Mouse (Mus musculus) limb, embryonic 11.5 days (tissue): Measurements from ENCODE around the gene Arhgef7. TPM values are rescaled to one million over a fixed set of nuclear protein-coding genes. Genes with fewer than 3 reads are reported as not detected.

Experiments used
- ATAC-seq: fragments of 200-750 bp; cut with Nextera tagmentation; 2 replicates; pipeline ENCODE4 v1.8.0; 2017; ENCODE audit warnings: low read depth; ENCODE audit not compliant: insufficient number of reproducible peaks, low FRiP score, low TSS enrichment
- DNase-seq: peaks from one replicate; pipeline ENCODE4 v3.0.0-alpha.2; 2015; ENCODE audit warnings: low spot score
- H3K27ac ChIP-seq: fragments of 300-500 bp; sonication (generic); replicated peaks from 2 replicates; pipeline ENCODE4 v1.5.1; 2014; ENCODE audit warnings: low read depth, mild to moderate bottlenecking, low read length
- H3K27me3 ChIP-seq: fragments of 300-500 bp; sonication (generic); 2 replicates; pipeline ENCODE4 v1.6.1; 2014; ENCODE audit warnings: mild to moderate bottlenecking, low read length, mixed read lengths; ENCODE audit not compliant: control insufficient read depth, insufficient read depth
- H3K36me3 ChIP-seq: fragments of 300-500 bp; sonication (generic); 2 replicates; pipeline ENCODE4 v1.6.1; 2014; ENCODE audit warnings: mild to moderate bottlenecking, low read length, moderate library complexity, mixed read lengths; ENCODE audit not compliant: control insufficient read depth, insufficient read depth
- H3K4me1 ChIP-seq: fragments of 300-500 bp; sonication (generic); 2 replicates; pipeline ENCODE4 v1.6.1; 2014; ENCODE audit warnings: low read length, mixed read lengths; ENCODE audit not compliant: control insufficient read depth, insufficient read depth
- H3K4me2 ChIP-seq: fragments of 300-500 bp; sonication (generic); 2 replicates; pipeline ENCODE4 v1.6.1; 2014; ENCODE audit warnings: low read depth, mild to moderate bottlenecking, moderate library complexity; ENCODE audit not compliant: severe bottlenecking
- H3K4me3 ChIP-seq: fragments of 300-500 bp; sonication (generic); 2 replicates; pipeline ENCODE4 v1.5.1; 2014; ENCODE audit warnings: low read depth, low read length
- H3K9ac ChIP-seq: fragments of 300-500 bp; sonication (generic); 2 replicates; pipeline ENCODE4 v1.6.1; 2014; ENCODE audit warnings: mild to moderate bottlenecking, low read length
- H3K9me3 ChIP-seq: fragments of 300-500 bp; sonication (generic); 2 replicates; pipeline ENCODE4 v1.6.1; 2016; ENCODE audit warnings: low read length; ENCODE audit not compliant: control insufficient read depth
- WGBS: fragments of 180-500 bp; shearing (Covaris S2); extraction: QIAGEN DNeasy Blood & Tissue Kit; methylation state at CpG from one replicate; pipeline ENCODE4 v1.1.7; 2014; 5-methylcytosine and 5-hydroxymethylcytosine counted together
- polyA plus RNA-seq: library from polyadenylated mRNA; unstranded; fragments of >200 nt; fragmentation: Nextera tagmentation; extraction: Ambion mirVana; gene quantifications from 2 replicates; pipeline ENCODE4 v1.2.1, GENCODE M21; 2014

Gene Arhgef7
- polyA plus RNA-seq, 1 experiment from 2014 or later, result 52.0 TPM

- no peak overlapping the region for H3K27ac ChIP-seq
- DNase-seq, result no peak
- no peaks in the 10 kb centered on the region for H3K27me3 ChIP-seq
- no peaks in the 10 kb centered on the region for H3K9me3 ChIP-seq
- WGBS, result 93% methylated on average over 10 of the region's 10 CpGs
- no peak overlapping the region for H3K9ac ChIP-seq
- H3K36me3 ChIP-seq, result peaks cover 15% of the 10 kb centered on the region
- no peak overlapping the region for H3K4me3 ChIP-seq
- H3K4me2 ChIP-seq, result no peak overlapping the region
- H3K4me1 ChIP-seq, result no peaks in the 10 kb centered on the region
- no peak for ATAC-seq
Measured at GRCm38 (mm10) chr8:11831174-11831573, 103.7 kb downstream of the Arhgef7 start.

GRCm38 (mm10) chr8:11831939-11832338, 104.4 kb downstream of the Arhgef7 start:
- Histone ChIP-seq H3K27me3 (no peaks in the 10 kb centered on the region), H3K27ac (no peak overlapping the region), H3K4me2 (no peak overlapping the region), H3K4me1 (no peaks in the 10 kb centered on the region), H3K4me3 (no peak overlapping the region), H3K36me3 (peaks cover 14% of the 10 kb centered on the region), H3K9me3 (no peaks in the 10 kb centered on the region), H3K9ac (no peak overlapping the region)
- ATAC-seq (no peak), DNase-seq (no peak)
- 93% methylated on average over 5 of the region's 5 CpGs for WGBS

GRCm38 (mm10) chr8:11833157-11833556, 105.6 kb downstream of the Arhgef7 start:
- no peak overlapping the region for H3K4me3 ChIP-seq
- H3K27me3 ChIP-seq, result no peaks in the 10 kb centered on the region
- WGBS, result 93% methylated on average over 4 of the region's 4 CpGs
- H3K4me1 ChIP-seq, result no peaks in the 10 kb centered on the region
- ATAC-seq, result no peak
- no peaks in the 10 kb centered on the region for H3K9me3 ChIP-seq
- H3K27ac ChIP-seq, result no peak overlapping the region
- peaks cover 14% of the 10 kb centered on the region for H3K36me3 ChIP-seq
- DNase-seq, result no peak
- no peak overlapping the region for H3K9ac ChIP-seq
- no peak overlapping the region for H3K4me2 ChIP-seq

GRCm38 (mm10) chr8:11834200-11834599, 106.7 kb downstream of the Arhgef7 start:
- H3K36me3 ChIP-seq, result peaks cover 11% of the 10 kb centered on the region; the same call in 1 of the 2 replicates
- no peaks in the 10 kb centered on the region for H3K9me3 ChIP-seq
- H3K4me2 ChIP-seq, result no peak overlapping the region
- no peak overlapping the region for H3K9ac ChIP-seq
- H3K27ac ChIP-seq, result no peak overlapping the region
- no peak overlapping the region for H3K4me3 ChIP-seq
- no peak for DNase-seq
- no peak for ATAC-seq
- H3K4me1 ChIP-seq, result no peaks in the 10 kb centered on the region
- H3K27me3 ChIP-seq, result no peaks in the 10 kb centered on the region
- 89% methylated on average over 5 of the region's 5 CpGs for WGBS

- H3K4me3 ChIP-seq, result no peak overlapping the region
- H3K4me1 ChIP-seq, result no peaks in the 10 kb centered on the region
- DNase-seq, result no peak
- ATAC-seq, result no peak
- WGBS, result 92% methylated on average over 16 of the region's 16 CpGs
- peaks cover 11% of the 10 kb centered on the region; the same call in 1 of the 2 replicates for H3K36me3 ChIP-seq
- no peak overlapping the region for H3K27ac ChIP-seq
- H3K4me2 ChIP-seq, result no peak overlapping the region
- H3K9me3 ChIP-seq, result no peaks in the 10 kb centered on the region
- no peaks in the 10 kb centered on the region for H3K27me3 ChIP-seq
- H3K9ac ChIP-seq, result no peak overlapping the region
Measured at GRCm38 (mm10) chr8:11834691-11835090, 107.2 kb downstream of the Arhgef7 start.

- H3K27me3 ChIP-seq, result no peaks in the 10 kb centered on the region
- no peak for ATAC-seq
- H3K36me3 ChIP-seq, result 0 out of 2 replicates have a peak, but pooled peaks cover 2% of the 10 kb centered on the region
- DNase-seq, result no peak
- H3K9ac ChIP-seq, result no peak within 1 kb of the TSS
- H3K4me3 ChIP-seq, result no peak within 1 kb of the TSS
- no peak within 1 kb of the TSS for H3K27ac ChIP-seq
- no peak within 1 kb of the TSS for H3K4me2 ChIP-seq
- H3K4me1 ChIP-seq, result no peaks in the 10 kb centered on the region
- 82% methylated on average over 5 of the region's 5 CpGs for WGBS
- H3K9me3 ChIP-seq, result no peaks in the 10 kb centered on the region
Measured at GRCm38 (mm10) chr8:11840174-11840573, 112.7 kb downstream of the Arhgef7 start, which contains the start of gene Tex29. Gene Tex29, plus strand, starts transcription at chr8:11840474.

- no peak overlapping the region for H3K27ac ChIP-seq
- no peak for DNase-seq
- H3K4me1 ChIP-seq, result no peaks in the 10 kb centered on the region
- no peak overlapping the region for H3K9ac ChIP-seq
- no peak for ATAC-seq
- H3K36me3 ChIP-seq, result no peaks in the 10 kb centered on the region
- H3K9me3 ChIP-seq, result no peaks in the 10 kb centered on the region
- 66% methylated on average over 8 of the region's 8 CpGs for WGBS
- H3K4me3 ChIP-seq, result no peak overlapping the region
- no peaks in the 10 kb centered on the region for H3K27me3 ChIP-seq
- no peak overlapping the region for H3K4me2 ChIP-seq
Measured at GRCm38 (mm10) chr8:11841571-11841970, 114.0 kb downstream of the Arhgef7 start.

GRCm38 (mm10) chr8:11842757-11843156, 115.2 kb downstream of the Arhgef7 start:
- 87% methylated on average over 8 of the region's 8 CpGs for WGBS
- Histone ChIP-seq H3K4me3 (no peak overlapping the region), H3K27me3 (no peaks in the 10 kb centered on the region), H3K27ac (no peak overlapping the region), H3K9me3 (no peaks in the 10 kb centered on the region), H3K4me1 (no peaks in the 10 kb centered on the region), H3K4me2 (no peak overlapping the region), H3K9ac (no peak overlapping the region), H3K36me3 (no peaks in the 10 kb centered on the region)
- ATAC-seq, result no peak
- no peak for DNase-seq

GRCm38 (mm10) chr8:11843677-11844315, 116.3 kb downstream of the Arhgef7 start:
- Histone ChIP-seq H3K4me1 (no peaks in the 10 kb centered on the region), H3K27me3 (no peaks in the 10 kb centered on the region), H3K4me3 (no peak overlapping the region), H3K36me3 (no peaks in the 10 kb centered on the region), H3K9me3 (no peaks in the 10 kb centered on the region), H3K9ac (no peak overlapping the region), H3K4me2 (no peak overlapping the region), H3K27ac (no peak overlapping the region)
- DNase-seq (no peak), ATAC-seq (no peak)
- WGBS, result 89% methylated on average over 13 of the region's 13 CpGs
